Mouse (Mus musculus) CH12.LX (cell line): Measurements from ENCODE around the gene Mycn. TPM values are rescaled to one million over a fixed set of nuclear protein-coding genes. Genes with fewer than 3 reads are reported as not detected.

ENCODE experiments used
- DNase-seq: peaks from one replicate; pipeline ENCODE4 v3.0.0-alpha.2; 2013; ENCODE audit errors: extremely low read depth
- H3K27ac ChIP-seq: 2 replicates; pipeline ENCODE4 v1.5.1; 2012; ENCODE audit warnings: low read depth, mild to moderate bottlenecking, control low read depth, moderate library complexity; ENCODE audit not compliant: insufficient read depth
- H3K27me3 ChIP-seq: replicated peaks from 2 replicates; pipeline ENCODE3; 2012; ENCODE audit warnings: inconsistent platforms
- H3K36me3 ChIP-seq, 2 experiments: replicated peaks in 1 of 2; 2 replicates each; pipeline versions ENCODE3 to v1.6.1; 2012; ENCODE audit warnings: inconsistent platforms in 1 of 2, low read length in 1 of 2, mild to moderate bottlenecking in 1 of 2, mixed read lengths in 1 of 2, moderate library complexity in 1 of 2; ENCODE audit not compliant: control insufficient read depth in 1 of 2, insufficient read depth in 1 of 2
- H3K4me1 ChIP-seq, 2 experiments: 2 replicates each; pipeline ENCODE4 v1.6.1; 2012; ENCODE audit warnings: inconsistent platforms in 1 of 2, moderate library complexity in 1 of 2; ENCODE audit not compliant: insufficient read depth in 2 of 2, control insufficient read depth in 1 of 2
- H3K4me2 ChIP-seq: 2 replicates; pipeline ENCODE4 v1.6.1; 2012; ENCODE audit warnings: low read depth, mild to moderate bottlenecking, control low read depth; ENCODE audit not compliant: poor library complexity, insufficient read depth, severe bottlenecking
- H3K4me3 ChIP-seq, 3 experiments: fragments of 150-350 bp in 1 of 3; sonication (generic) in 1 of 3; replicated peaks in 1 of 3; 2 replicates each; pipeline versions ENCODE3 to v1.5.1; 2011 to 2012; ENCODE audit warnings: low read depth in 2 of 3, low read length in 2 of 3, mild to moderate bottlenecking in 2 of 3, moderate library complexity in 2 of 3, control low read depth in 1 of 3, improper control_type of control experiment in 1 of 3, inconsistent platforms in 1 of 3, mixed read lengths in 1 of 3; ENCODE audit not compliant: poor library complexity in 1 of 3
- H3K79me2 ChIP-seq: replicated peaks from 2 replicates; pipeline ENCODE4 v1.6.1; 2012; ENCODE audit warnings: mild to moderate bottlenecking, moderate library complexity; ENCODE audit not compliant: control insufficient read depth, poor library complexity, insufficient read depth, severe bottlenecking; ENCODE audit errors: extremely low read depth
- H3K9ac ChIP-seq: 2 replicates; pipeline ENCODE4 v1.6.1; 2012; ENCODE audit warnings: low read depth, mild to moderate bottlenecking, control low read depth, moderate library complexity; ENCODE audit not compliant: insufficient read depth
- H3K9me3 ChIP-seq: replicated peaks from 2 replicates; pipeline ENCODE3; 2012; ENCODE audit warnings: low read length, inconsistent platforms, mixed read lengths
- BHLHE40 ChIP-seq: IDR thresholded peaks from 2 replicates; pipeline ENCODE4 v1.6.1; 2011; ENCODE audit warnings: mild to moderate bottlenecking, low read depth, low read length, improper control_type of control experiment
- CHD1 ChIP-seq: IDR thresholded peaks from 2 replicates; pipeline ENCODE4 v1.6.1; 2012; ENCODE audit warnings: low read depth, low read length, improper control_type of control experiment, inconsistent platforms
- CHD2 ChIP-seq: IDR thresholded peaks from 2 replicates; pipeline ENCODE4 v1.6.1; 2011; ENCODE audit warnings: low read length, improper control_type of control experiment
- CTCF ChIP-seq, 2 experiments: IDR thresholded peaks in 1 of 2; conservative IDR thresholded peaks in 1 of 2; 2 replicates each; pipeline ENCODE4 v1.5.1; 2011 to 2012; ENCODE audit warnings: low read depth in 2 of 2, low read length in 2 of 2, improper control_type of control experiment in 1 of 2, inconsistent platforms in 1 of 2, mild to moderate bottlenecking in 1 of 2, moderate library complexity in 1 of 2
- E2F4 ChIP-seq: IDR thresholded peaks from 2 replicates; pipeline ENCODE4 v1.6.1; 2011; ENCODE audit warnings: low read depth, low read length, improper control_type of control experiment; ENCODE audit not compliant: insufficient replicate concordance
- ELF1 ChIP-seq: IDR thresholded peaks from 2 replicates; pipeline ENCODE4 v1.6.1; 2014; ENCODE audit warnings: low read depth, mild to moderate bottlenecking, inconsistent platforms, low read length, improper control_type of control experiment
- EP300 ChIP-seq: IDR thresholded peaks from 2 replicates; pipeline ENCODE4 v1.6.1; 2011; ENCODE audit warnings: low read length, improper control_type of control experiment
- ETS1 ChIP-seq: conservative IDR thresholded peaks from 2 replicates; pipeline ENCODE4 v1.6.1; 2012; ENCODE audit warnings: low read depth, mild to moderate bottlenecking, inconsistent platforms, low read length, improper control_type of control experiment, moderate library complexity
- GABPA ChIP-seq: IDR thresholded peaks from 2 replicates; pipeline ENCODE4 v1.6.1; 2012; ENCODE audit warnings: low read depth, low read length, improper control_type of control experiment, inconsistent platforms; ENCODE audit not compliant: insufficient replicate concordance
- IRF4 ChIP-seq: IDR thresholded peaks from 2 replicates; pipeline ENCODE4 v1.6.1; 2014; ENCODE audit warnings: low read depth, mild to moderate bottlenecking, inconsistent platforms, low read length, improper control_type of control experiment
- JUN ChIP-seq: IDR thresholded peaks from 2 replicates; pipeline ENCODE4 v1.6.1; 2011; ENCODE audit warnings: low read depth, mild to moderate bottlenecking, low read length, improper control_type of control experiment, moderate library complexity; ENCODE audit not compliant: insufficient read depth
- KAT2A ChIP-seq: IDR thresholded peaks from 2 replicates; pipeline ENCODE4 v1.6.1; 2012; ENCODE audit warnings: low read length, improper control_type of control experiment, inconsistent platforms; ENCODE audit not compliant: insufficient replicate concordance
- MAFK ChIP-seq: IDR thresholded peaks from 2 replicates; pipeline ENCODE4 v1.6.1; 2011; ENCODE audit warnings: low read length, improper control_type of control experiment; ENCODE audit not compliant: insufficient replicate concordance
- MAX ChIP-seq: IDR thresholded peaks from 2 replicates; pipeline ENCODE4 v1.6.1; 2011; ENCODE audit warnings: low read length, improper control_type of control experiment
- MAZ ChIP-seq: IDR thresholded peaks from 2 replicates; pipeline ENCODE4 v1.6.1; 2012; ENCODE audit warnings: low read depth, mild to moderate bottlenecking, inconsistent platforms, low read length, improper control_type of control experiment, moderate library complexity
- MEF2A ChIP-seq: IDR thresholded peaks from 2 replicates; pipeline ENCODE4 v1.6.1; 2014; ENCODE audit warnings: low read depth, mild to moderate bottlenecking, inconsistent platforms, low read length, improper control_type of control experiment, borderline replicate concordance
- MYC ChIP-seq: IDR thresholded peaks from 2 replicates; pipeline ENCODE4 v1.6.1; 2011; ENCODE audit warnings: low read depth, mild to moderate bottlenecking, improper control_type of control experiment, low read length
- RCOR1 ChIP-seq: conservative IDR thresholded peaks from 2 replicates; pipeline ENCODE4 v1.6.1; 2012; ENCODE audit warnings: low read depth, mild to moderate bottlenecking, inconsistent platforms, low read length, improper control_type of control experiment
- SIN3A ChIP-seq: IDR thresholded peaks from 2 replicates; pipeline ENCODE4 v1.6.1; 2012; ENCODE audit warnings: low read length, improper control_type of control experiment, inconsistent platforms
- SMC3 ChIP-seq: IDR thresholded peaks from 2 replicates; pipeline ENCODE4 v1.6.1; 2011; ENCODE audit warnings: low read depth, low read length, improper control_type of control experiment
- TBP ChIP-seq: conservative IDR thresholded peaks from 2 replicates; pipeline ENCODE4 v1.6.1; 2011; ENCODE audit warnings: low read depth, low read length, improper control_type of control experiment
- UBTF ChIP-seq: IDR thresholded peaks from 2 replicates; pipeline ENCODE4 v1.6.1; 2012; ENCODE audit warnings: low read depth, mild to moderate bottlenecking, inconsistent platforms, low read length, improper control_type of control experiment, moderate library complexity
- USF1 ChIP-seq: IDR thresholded peaks from 2 replicates; pipeline ENCODE4 v1.6.1; 2014; ENCODE audit warnings: low read depth, mild to moderate bottlenecking, inconsistent platforms, low read length, improper control_type of control experiment
- ZC3H11A ChIP-seq: IDR thresholded peaks from 2 replicates; pipeline ENCODE4 v1.6.1; 2012; ENCODE audit warnings: low read depth, mild to moderate bottlenecking, inconsistent platforms, low read length, improper control_type of control experiment
- ZKSCAN1 ChIP-seq: IDR thresholded peaks from 2 replicates; pipeline ENCODE4 v1.6.1; 2012; ENCODE audit warnings: low read depth, inconsistent platforms, low read length, improper control_type of control experiment, borderline replicate concordance
- ZMIZ1 ChIP-seq: IDR thresholded peaks from 2 replicates; pipeline ENCODE4 v1.6.1; 2012; ENCODE audit warnings: low read depth, mild to moderate bottlenecking, inconsistent platforms, low read length, improper control_type of control experiment
- dilution Hi-C: fragments of 300-500 bp; cut with MboI; formaldehyde crosslinking; loops from 2 replicates; pipeline ENCODE4 v1.14.3; 2020; ENCODE audit warnings: low sequenced_read_pairs; ENCODE audit not compliant: extremely low pct_unique_long_range_greater_than_20kb, extremely low pct_ligation_motif_present
- in situ Hi-C: fragments of 300-500 bp; cut with MboI; formaldehyde crosslinking; loops from 3 replicates; pipeline ENCODE4 v1.14.3; 2019; ENCODE audit warnings: low sequenced_read_pairs, low pct_ligation_motif_present, low pct_unique_long_range_greater_than_20kb, mixed read lengths
- polyA plus RNA-seq: library from polyadenylated mRNA; unstranded; fragments of >175 nt; gene quantifications from 2 replicates; pipeline ENCODE4 v1.2.1, GENCODE M21; 2012; ENCODE audit warnings: low read depth; ENCODE audit not compliant: insufficient read length
- total RNA-seq, 2 experiments: library from RNA; depleted of rRNA; stranded (reverse); fragments of 300-350 nt in 1 of 2; fragments of >200 nt in 1 of 2; gene quantifications; 2 replicates each; pipeline ENCODE4 v1.2.3; 2012 to 2014

Gene Mycn
- total and polyA plus RNA-seq, 3 experiments, result not detected

DNA sequence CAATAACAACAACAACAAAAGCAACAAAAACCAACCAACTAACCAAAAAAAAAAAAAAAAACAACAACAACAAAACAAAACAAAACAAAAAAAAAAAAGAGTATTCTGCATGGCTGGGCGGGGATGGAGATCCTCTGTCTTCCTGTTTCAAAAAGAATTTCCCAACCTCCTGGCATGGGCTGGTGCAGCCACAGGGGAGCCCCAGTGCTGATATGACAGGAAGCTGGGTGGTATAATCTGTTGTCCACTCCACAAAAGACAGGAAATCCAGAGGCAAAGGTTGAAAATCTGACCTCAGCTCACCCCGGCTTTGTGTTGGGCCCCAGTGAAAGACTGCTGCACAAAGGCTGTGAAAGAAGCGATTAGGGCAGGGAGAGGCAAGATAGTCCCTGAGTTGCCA is 17.3 kb downstream of the Mycn start:
- dilution Hi-C loops, result no loop called here

DNA sequence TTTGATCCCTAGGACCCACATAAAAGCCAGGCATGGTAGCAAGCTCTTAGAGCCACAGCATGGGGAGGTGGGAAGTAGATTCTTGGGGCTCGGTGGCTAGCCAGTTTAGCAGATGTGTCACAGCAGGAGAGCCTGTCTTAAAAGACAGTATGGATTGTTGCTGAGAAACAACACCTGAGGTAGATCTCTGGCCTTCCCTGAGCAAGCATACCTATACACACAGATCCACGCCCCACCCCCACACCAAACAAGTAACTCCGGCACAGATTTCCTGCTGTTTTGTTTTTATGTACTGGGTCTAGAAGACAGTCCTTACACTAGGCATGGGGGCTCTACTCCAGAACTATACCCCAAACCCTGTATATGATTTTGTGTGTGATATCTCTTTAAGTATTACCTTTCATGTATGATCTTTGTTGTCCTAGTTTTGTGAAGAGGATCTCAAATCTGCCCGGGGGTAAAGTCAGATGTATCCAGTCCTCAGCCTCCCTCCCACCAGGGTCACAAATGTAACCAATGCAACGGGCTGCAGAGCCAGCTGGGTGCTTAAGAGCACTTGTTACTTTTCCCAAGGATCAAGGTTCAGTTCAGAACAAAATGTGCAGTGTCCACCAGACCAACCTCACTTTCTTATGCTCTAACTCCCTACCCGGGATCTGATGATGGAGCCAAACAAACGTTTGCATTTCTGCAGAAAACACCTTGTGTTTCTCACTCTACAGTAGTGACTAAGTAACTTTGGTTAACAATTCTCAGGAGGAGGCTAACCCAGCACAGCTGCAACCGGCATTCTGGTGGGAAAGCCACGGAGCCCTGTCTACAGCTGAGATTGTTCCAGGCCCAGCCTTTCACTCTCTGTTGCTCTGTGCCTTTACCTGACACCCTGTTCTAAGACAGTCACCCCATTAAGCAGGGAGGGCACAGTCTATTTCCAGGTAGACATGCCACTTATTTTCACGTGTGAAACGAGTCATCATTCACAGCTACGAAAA is 21.3 kb downstream of the Mycn start:
- Histone ChIP-seq H3K36me3 (no peaks in the 10 kb centered on the region), H3K4me2 (no peak overlapping the region), H3K9ac (no peak overlapping the region), H3K27me3 (no peaks in the 10 kb centered on the region), H3K79me2 (no peaks in the 10 kb centered on the region), H3K4me3 (no peak overlapping the region), H3K27ac (no peak overlapping the region), H3K9me3 (no peaks in the 10 kb centered on the region), H3K4me1 (no peaks in the 10 kb centered on the region)
- in situ Hi-C loops, result no loop called here
- dilution Hi-C loops, result no loop called here
- no peak for DNase-seq
- TF ChIP-seq KAT2A (no peak), MYC (no peak), UBTF (no peak), USF1 (no peak), GABPA (no peak), MAX (no peak), MEF2A (no peak), CHD2 (no peak), RCOR1 (no peak), SMC3 (no peak), ZC3H11A (no peak), CHD1 (no peak), SIN3A (no peak), E2F4 (no peak)

More for the DNA sequence above, 17.3 kb downstream of the Mycn start:
- H3K27me3 ChIP-seq, result no peaks in the 10 kb centered on the region
- DNase-seq, result no peak
- no peak for TF ChIP-seq KAT2A
- TF ChIP-seq SMC3, result no peak
- no peak for TF ChIP-seq ELF1
- no peak for TF ChIP-seq EP300
- no peak for TF ChIP-seq IRF4
- TF ChIP-seq SIN3A, result no peak
- TF ChIP-seq TBP, result no peak
- TF ChIP-seq MAZ, result no peak
- TF ChIP-seq CTCF (conservative IDR thresholded peaks at IDR 0.05 in 1 of 2, IDR thresholded peaks at IDR 0.05 in 1 of 2; ENCODE audit: low read depth in 2 of 2, low read length in 2 of 2), result no peak
- TF ChIP-seq ETS1, result no peak
- no peak for TF ChIP-seq BHLHE40
- no peak for TF ChIP-seq ZKSCAN1
- no peak for TF ChIP-seq JUN
- no peak for TF ChIP-seq MAFK
- no peak for TF ChIP-seq ZMIZ1
- no peak overlapping the region for H3K4me3 ChIP-seq
- H3K9ac ChIP-seq, result no peak overlapping the region
- no peaks in the 10 kb centered on the region for H3K79me2 ChIP-seq
- H3K36me3 ChIP-seq, result no peaks in the 10 kb centered on the region
- no peaks in the 10 kb centered on the region for H3K4me1 ChIP-seq
- no peak overlapping the region for H3K27ac ChIP-seq
- H3K9me3 ChIP-seq, result no peaks in the 10 kb centered on the region
- in situ Hi-C loops, result no loop called here
- H3K4me2 ChIP-seq, result no peak overlapping the region
